Mouse (Mus musculus) thymus, adult 18-20 months (tissue): ENCODE data around the gene Vamp8.
A peak's percentile ranks its signal among the peaks of the same experiment; 100 is the strongest.

Experiments used
- DNase-seq, 2 experiments: peaks; one replicate each; pipeline ENCODE4 v3.0.0; 2022; ENCODE audit warnings: mixed read lengths in 2 of 2

Gene Vamp8

GRCm38 (mm10) chr6:72348411-72348810 lies 42.1 kb downstream of the Vamp8 start:
- DNase-seq, result no peak

- DNase-seq, result peak; percentile 76 to 82
These were observed 43.1 kb downstream of the Vamp8 start, which contains the start of gene 0610030E20Rik for GRCm38 (mm10) chr6:72347166-72347941. TSS of gene 0610030E20Rik (plus strand) at chr6:72347317.

- DNase-seq, result no peak
These were observed 44.2 kb downstream of the Vamp8 start for GRCm38 (mm10) chr6:72346261-72346660.

- no peak for DNase-seq
These were observed 44.9 kb downstream of the Vamp8 start for GRCm38 (mm10) chr6:72345633-72346032.

- peak; percentile 83 to 87 for DNase-seq
These were observed 45.4 kb downstream of the Vamp8 start, which contains the start of gene Usp39 for GRCm38 (mm10) chr6:72345074-72345567. TSS of gene Usp39 (minus strand) at chr6:72345184.

- DNase-seq, result no peak
These were observed 46.0 kb downstream of the Vamp8 start for GRCm38 (mm10) chr6:72344396-72345073.

- DNase-seq, result no peak
These were observed 50.0 kb downstream of the Vamp8 start for GRCm38 (mm10) chr6:72340481-72340880.
